Mouse (Mus musculus) midbrain, embryonic 16.5 days (tissue): ENCODE measurements at regions not wholly inside any gene's neighbourhood (a gene's known extent, or its start where the extent isn't known, plus 50 kb on each side); places are given as distances from the start of the nearest gene placed in this dataset.

Source experiments
- ATAC-seq: fragments of 200-750 bp; cut with Nextera tagmentation; 2 replicates; pipeline ENCODE4 v1.8.0; 2017; ENCODE audit warnings: moderate TSS enrichment
- H3K27ac ChIP-seq: fragments of 300-500 bp; sonication (generic); 2 replicates; pipeline ENCODE4 v1.5.1; 2014; ENCODE audit warnings: mild to moderate bottlenecking, low read length, mixed read lengths
- H3K27me3 ChIP-seq: fragments of 300-500 bp; sonication (generic); 2 replicates; pipeline ENCODE4 v1.6.1; 2014; ENCODE audit warnings: low read depth, low read length, mixed read lengths; ENCODE audit not compliant: control insufficient read depth, insufficient read depth
- H3K36me3 ChIP-seq: fragments of 300-500 bp; sonication (generic); 2 replicates; pipeline ENCODE4 v1.6.1; 2014; ENCODE audit warnings: mild to moderate bottlenecking, low read length, moderate library complexity, mixed read lengths; ENCODE audit not compliant: control insufficient read depth, insufficient read depth
- H3K4me1 ChIP-seq: fragments of 300-500 bp; sonication (generic); 2 replicates; pipeline ENCODE4 v1.6.1; 2014; ENCODE audit warnings: mild to moderate bottlenecking, low read length, mixed read lengths; ENCODE audit not compliant: control insufficient read depth, insufficient read depth
- H3K4me2 ChIP-seq: fragments of 300-500 bp; sonication (generic); 2 replicates; pipeline ENCODE4 v1.6.1; 2014; ENCODE audit warnings: mild to moderate bottlenecking, low read length, mixed read lengths
- H3K4me3 ChIP-seq: fragments of 300-500 bp; sonication (generic); 2 replicates; pipeline ENCODE4 v1.5.1; 2014; ENCODE audit warnings: low read depth, mild to moderate bottlenecking, low read length, moderate library complexity, mixed read lengths
- H3K9ac ChIP-seq: fragments of 300-500 bp; sonication (generic); 2 replicates; pipeline ENCODE4 v1.6.1; 2014; ENCODE audit warnings: low read depth, low read length, mixed read lengths
- H3K9me3 ChIP-seq: fragments of 300-500 bp; sonication (generic); replicated peaks from 2 replicates; pipeline ENCODE4 v1.6.1; 2014; ENCODE audit warnings: mild to moderate bottlenecking, low read length, mixed read lengths; ENCODE audit not compliant: control insufficient read depth, poor library complexity, severe bottlenecking
- WGBS: fragments of 180-500 bp; shearing (Covaris S2); extraction: QIAGEN DNeasy Blood & Tissue Kit; methylation state at CpG from one replicate; pipeline ENCODE4 v1.1.7; 2014; 5-methylcytosine and 5-hydroxymethylcytosine counted together

- Histone ChIP-seq H3K36me3 (no peaks in the 10 kb centered on the region), H3K9me3 (no peaks in the 10 kb centered on the region), H3K9ac (no peak overlapping the region), H3K4me3 (no peak overlapping the region), H3K27ac (no peak overlapping the region), H3K4me1 (no peaks in the 10 kb centered on the region), H3K27me3 (no peaks in the 10 kb centered on the region), H3K4me2 (no peak overlapping the region)
- no peak for ATAC-seq
- 88% methylated on average over 1 of the region's 1 CpGs for WGBS
Observed at GRCm38 (mm10) chr6:101003901-101004300, 170.5 kb downstream of the Ppp4r2 start.

GRCm38 (mm10) chr6:101021650-101022049 lies 188.2 kb downstream of the Ppp4r2 start:
- Histone ChIP-seq H3K4me1 (no peaks in the 10 kb centered on the region), H3K36me3 (no peaks in the 10 kb centered on the region), H3K27me3 (no peaks in the 10 kb centered on the region), H3K4me3 (no peak overlapping the region), H3K9me3 (no peaks in the 10 kb centered on the region), H3K9ac (no peak overlapping the region), H3K27ac (no peak overlapping the region), H3K4me2 (no peak overlapping the region)
- WGBS: 51% methylated on average over 3 of the region's 3 CpGs
- ATAC-seq: no peak

GRCm38 (mm10) chr6:101025816-101026215 lies 192.4 kb downstream of the Ppp4r2 start:
- ATAC-seq: no peak
- Histone ChIP-seq H3K27me3 (no peaks in the 10 kb centered on the region), H3K4me3 (no peak overlapping the region), H3K9me3 (no peaks in the 10 kb centered on the region), H3K4me2 (no peak overlapping the region), H3K36me3 (no peaks in the 10 kb centered on the region), H3K27ac (no peak overlapping the region), H3K4me1 (0 out of 2 replicates have a peak, but pooled peaks cover 4% of the 10 kb centered on the region), H3K9ac (no peak overlapping the region)
- WGBS: 85% methylated on average over 4 of the region's 4 CpGs

- no peaks in the 10 kb centered on the region for H3K27me3 ChIP-seq
- H3K9me3 ChIP-seq: no peaks in the 10 kb centered on the region
- H3K4me2 ChIP-seq: no peak overlapping the region
- H3K9ac ChIP-seq: no peak overlapping the region
- 0 out of 2 replicates have a peak, but pooled peaks have one; percentile 11 for ATAC-seq
- H3K36me3 ChIP-seq: no peaks in the 10 kb centered on the region
- H3K4me1 ChIP-seq: 0 out of 2 replicates have a peak, but pooled peaks cover 4% of the 10 kb centered on the region
- WGBS: 73% methylated on average over 10 of the region's 10 CpGs
- no peak overlapping the region for H3K4me3 ChIP-seq
- 0 out of 2 replicates have a peak overlapping the region, but pooled peaks have one; percentile 14 for H3K27ac ChIP-seq
Observed at GRCm38 (mm10) chr6:101027462-101027861, 194.0 kb downstream of the Ppp4r2 start.

- no peaks in the 10 kb centered on the region for H3K36me3 ChIP-seq
- ATAC-seq: no peak
- no peak overlapping the region for H3K4me2 ChIP-seq
- no peak overlapping the region for H3K9ac ChIP-seq
- no peak overlapping the region for H3K4me3 ChIP-seq
- H3K9me3 ChIP-seq: no peaks in the 10 kb centered on the region
- H3K4me1 ChIP-seq: 0 out of 2 replicates have a peak, but pooled peaks cover 4% of the 10 kb centered on the region
- WGBS: 20% methylated on average over 3 of the region's 3 CpGs
- H3K27ac ChIP-seq: no peak overlapping the region
- no peaks in the 10 kb centered on the region for H3K27me3 ChIP-seq
Observed at GRCm38 (mm10) chr6:101029436-101029835, 196.0 kb downstream of the Ppp4r2 start.

- Histone ChIP-seq H3K4me2 (no peak overlapping the region), H3K4me3 (no peak overlapping the region), H3K27ac (no peak overlapping the region), H3K4me1 (0 out of 2 replicates have a peak, but pooled peaks cover 4% of the 10 kb centered on the region), H3K9ac (no peak overlapping the region), H3K36me3 (no peaks in the 10 kb centered on the region), H3K27me3 (no peaks in the 10 kb centered on the region), H3K9me3 (no peaks in the 10 kb centered on the region)
- no peak for ATAC-seq
- 82% methylated on average over 13 of the region's 13 CpGs for WGBS
Observed at GRCm38 (mm10) chr6:101030451-101031125, 197.2 kb downstream of the Ppp4r2 start.

GRCm38 (mm10) chr6:101046755-101047154 lies 213.3 kb downstream of the Ppp4r2 start:
- H3K36me3 ChIP-seq: no peaks in the 10 kb centered on the region
- no peaks in the 10 kb centered on the region for H3K9me3 ChIP-seq
- no peak overlapping the region for H3K9ac ChIP-seq
- no peak overlapping the region for H3K4me3 ChIP-seq
- no peak overlapping the region; the same call in 1 of the 2 replicates for H3K27ac ChIP-seq
- H3K4me2 ChIP-seq: no peak overlapping the region
- H3K4me1 ChIP-seq: peaks cover 15% of the 10 kb centered on the region
- 35% methylated on average over 6 of the region's 6 CpGs for WGBS
- ATAC-seq: peak; percentile 71; the same call in 1 of the 2 replicates
- no peaks in the 10 kb centered on the region for H3K27me3 ChIP-seq

- Histone ChIP-seq H3K4me2 (no peak overlapping the region), H3K9me3 (no peaks in the 10 kb centered on the region), H3K27ac (no peak overlapping the region), H3K27me3 (no peaks in the 10 kb centered on the region), H3K9ac (no peak overlapping the region), H3K4me1 (peaks cover 15% of the 10 kb centered on the region), H3K4me3 (no peak overlapping the region), H3K36me3 (no peaks in the 10 kb centered on the region)
- peak; percentile 50; the same call in 1 of the 2 replicates for ATAC-seq
- WGBS: 24% methylated on average over 10 of the region's 10 CpGs
Observed at GRCm38 (mm10) chr6:101047195-101047594, 213.8 kb downstream of the Ppp4r2 start.

GRCm38 (mm10) chr6:101048431-101048830 lies 215.0 kb downstream of the Ppp4r2 start:
- Histone ChIP-seq H3K36me3 (no peaks in the 10 kb centered on the region), H3K4me3 (no peak overlapping the region), H3K27ac (peak overlapping the region; percentile 26), H3K27me3 (no peaks in the 10 kb centered on the region), H3K9ac (peak overlapping the region; percentile 26; the same call in 1 of the 2 replicates), H3K4me2 (no peak overlapping the region), H3K4me1 (peaks cover 15% of the 10 kb centered on the region), H3K9me3 (no peaks in the 10 kb centered on the region)
- ATAC-seq: no peak
- WGBS: 22% methylated on average over 1 of the region's 1 CpGs
